1 mouse cellular context compared by ENCODE assay signal in the genomic region with DNA sequence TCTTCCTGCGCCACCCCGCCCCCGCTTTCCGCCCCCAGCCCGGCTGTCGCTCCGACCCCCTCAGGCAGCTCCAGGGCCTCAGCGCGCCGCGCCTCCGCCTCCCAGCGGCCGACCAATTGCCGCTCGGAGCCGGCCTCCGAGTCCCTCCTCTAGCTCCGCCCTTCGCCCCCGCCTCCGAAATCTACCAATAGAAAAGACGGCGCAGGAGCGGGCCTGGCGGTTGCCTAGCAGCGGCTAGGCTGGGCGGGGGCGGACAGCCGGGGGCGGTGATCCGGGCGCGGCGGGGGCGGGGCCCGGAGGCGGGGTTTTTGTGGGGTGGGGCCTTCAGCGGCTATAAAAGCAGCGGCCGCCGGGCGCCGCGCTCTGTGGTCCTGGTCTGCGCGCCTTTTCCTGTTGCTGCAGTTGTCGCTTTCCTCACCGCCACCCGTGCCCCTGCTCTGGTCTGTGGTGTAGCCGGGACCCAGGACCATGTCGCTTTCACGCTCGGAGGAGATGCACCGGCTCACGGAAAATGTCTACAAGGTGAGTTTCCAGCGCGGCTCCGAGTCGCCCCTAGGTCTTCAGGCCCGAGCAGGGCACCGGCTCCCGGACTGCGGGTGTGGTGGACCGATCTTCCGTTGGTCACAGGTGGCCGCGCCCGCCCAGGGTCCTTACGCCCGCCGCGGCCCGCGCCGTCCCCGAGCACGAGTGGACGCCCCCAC.
A peak's percentile ranks its signal among the peaks of the same experiment; 100 is the strongest.
TF ChIP-seq lines count a peak whose summit lies in the region.

A gene (plus strand): TSS at position 37 of the 701 bp plus-strand sequence.

TF ChIP-seq in CH12.LX, 34 proteins besides CTCF, POLR2A, EP300 and RAD21 (continued from another document):
- peak; percentile 57; the same call in 1 of the 2 replicates for TF ChIP-seq CHD2 (IDR thresholded peaks at IDR 0.05; ENCODE audit: low read length)
- TF ChIP-seq HCFC1 (IDR thresholded peaks at IDR 0.05; ENCODE audit: low read depth, low read length), result no peak; the same call in 1 of the 2 replicates
- peak; percentile 96 for TF ChIP-seq TBP (conservative IDR thresholded peaks at IDR 0.05; ENCODE audit: low read depth, low read length)
- TF ChIP-seq ZNF384 (IDR thresholded peaks at IDR 0.05; ENCODE audit: low read depth, low read length), result no peak
- TF ChIP-seq ETS1 (conservative IDR thresholded peaks at IDR 0.05; ENCODE audit: low read depth, low read length), result no peak
- no peak for TF ChIP-seq MAFK (IDR thresholded peaks at IDR 0.05; ENCODE audit: insufficient replicate concordance, low read length)
- TF ChIP-seq CHD1 (IDR thresholded peaks at IDR 0.05; ENCODE audit: low read depth, low read length), result no peak
- TF ChIP-seq USF1 (IDR thresholded peaks at IDR 0.05; ENCODE audit: low read depth, low read length), result no peak
- TF ChIP-seq UBTF (IDR thresholded peaks at IDR 0.05; ENCODE audit: low read depth, low read length), result 0 out of 2 replicates have a peak, but pooled peaks have one; percentile 33
- no peak for TF ChIP-seq SMC3 (IDR thresholded peaks at IDR 0.05; ENCODE audit: low read depth, low read length)
- no peak for TF ChIP-seq E2F4 (IDR thresholded peaks at IDR 0.05; ENCODE audit: insufficient replicate concordance, low read depth, low read length)
- TF ChIP-seq USF2 (conservative IDR thresholded peaks at IDR 0.05; ENCODE audit: low read depth, low read length), result no peak
- TF ChIP-seq MEF2A (IDR thresholded peaks at IDR 0.05; ENCODE audit: borderline replicate concordance, low read depth, low read length), result no peak; the same call in 1 of the 2 replicates
- TF ChIP-seq MAX (IDR thresholded peaks at IDR 0.05; ENCODE audit: low read length), result peak; percentile 55; the same call in 1 of the 2 replicates
- 0 out of 2 replicates have a peak, but pooled peaks have one; percentile 4 for TF ChIP-seq SIN3A (IDR thresholded peaks at IDR 0.05; ENCODE audit: low read length)
- peak; percentile 90 for TF ChIP-seq POLR2AphosphoS2 (IDR thresholded peaks at IDR 0.05; ENCODE audit: low read depth, low read length)
- TF ChIP-seq TCF12 (IDR thresholded peaks at IDR 0.05; ENCODE audit: low read depth, low read length), result peak; percentile 73; the same call in 1 of the 2 replicates
- no peak for TF ChIP-seq JUND (conservative IDR thresholded peaks at IDR 0.05; ENCODE audit: low read depth, low read length)
- no peak for TF ChIP-seq RCOR1 (conservative IDR thresholded peaks at IDR 0.05; ENCODE audit: low read depth, low read length)
- TF ChIP-seq ZKSCAN1 (IDR thresholded peaks at IDR 0.05; ENCODE audit: borderline replicate concordance, low read depth, low read length), result no peak
- TF ChIP-seq ZC3H11A (IDR thresholded peaks at IDR 0.05; ENCODE audit: low read depth, low read length), result no peak
- TF ChIP-seq IRF4 (IDR thresholded peaks at IDR 0.05; ENCODE audit: low read depth, low read length), result no peak
- TF ChIP-seq BHLHE40 (IDR thresholded peaks at IDR 0.05; ENCODE audit: low read depth, low read length), result no peak
- TF ChIP-seq MYC (IDR thresholded peaks at IDR 0.05; ENCODE audit: low read depth, low read length), result no peak
- no peak; the same call in 1 of the 2 replicates for TF ChIP-seq ELF1 (IDR thresholded peaks at IDR 0.05; ENCODE audit: low read depth, low read length)
- TF ChIP-seq MAZ (IDR thresholded peaks at IDR 0.05; ENCODE audit: low read depth, low read length), result peak; percentile 94
- TF ChIP-seq NRF1 (IDR thresholded peaks at IDR 0.05; ENCODE audit: low read depth, low read length), result peak; percentile 43; the same call in 1 of the 2 replicates
- no peak for TF ChIP-seq JUN (IDR thresholded peaks at IDR 0.05; ENCODE audit: insufficient read depth, low read depth, low read length)
- TF ChIP-seq NELFE (IDR thresholded peaks at IDR 0.05; ENCODE audit: low read depth, low read length), result peak; percentile 98
- TF ChIP-seq PAX5 (IDR thresholded peaks at IDR 0.05; ENCODE audit: low read length), result no peak
TF ChIP-seq in CH12.LX: peak in this region for 12.
